Mouse (Mus musculus) testis, adult 2 months (tissue): ENCODE measurements around the gene Mon1a. TPM values are rescaled to one million over a fixed set of nuclear protein-coding genes. Genes with fewer than 3 reads are reported as not detected.

Experiments used
- H3K27ac ChIP-seq: fragments of 200-500 bp; 2 replicates; pipeline ENCODE4 v1.5.1; 2012; ENCODE audit warnings: low read depth, low read length; ENCODE audit not compliant: control insufficient read depth, insufficient read depth
- H3K27me3 ChIP-seq: fragments of 200-500 bp; 2 replicates; pipeline ENCODE4 v1.6.1; 2012; ENCODE audit warnings: mild to moderate bottlenecking, low read length, moderate library complexity; ENCODE audit not compliant: control insufficient read depth, insufficient read depth
- H3K36me3 ChIP-seq: fragments of 200-500 bp; 2 replicates; pipeline ENCODE4 v1.6.1; 2012; ENCODE audit warnings: mild to moderate bottlenecking, low read length; ENCODE audit not compliant: control insufficient read depth, insufficient read depth
- H3K4me1 ChIP-seq: fragments of 200-500 bp; 2 replicates; pipeline ENCODE4 v1.6.1; 2012; ENCODE audit warnings: low read length; ENCODE audit not compliant: control insufficient read depth, insufficient read depth
- H3K4me3 ChIP-seq: fragments of 200-500 bp; 2 replicates; pipeline ENCODE4 v1.5.1; 2012; ENCODE audit warnings: low read depth, mild to moderate bottlenecking, low read length, moderate library complexity, mixed read lengths; ENCODE audit not compliant: control insufficient read depth
- CTCF ChIP-seq: fragments of 200-500 bp; IDR thresholded peaks from 2 replicates; pipeline ENCODE4 v1.5.1; 2012; ENCODE audit warnings: low read depth, mild to moderate bottlenecking, inconsistent platforms, low read length, moderate library complexity; ENCODE audit not compliant: control insufficient read depth, insufficient read depth, insufficient replicate concordance
- POLR2A ChIP-seq: fragments of 200-500 bp; IDR thresholded peaks from 2 replicates; pipeline ENCODE4 v1.6.1; 2012; ENCODE audit warnings: low read depth, mild to moderate bottlenecking, inconsistent platforms, low read length, moderate library complexity; ENCODE audit not compliant: control insufficient read depth
- polyA plus RNA-seq: library from polyadenylated mRNA; depleted of rRNA; stranded (reverse); fragments of >200 nt; gene quantifications from 2 replicates; pipeline ENCODE4 v1.2.3, GENCODE M21; 2012

Gene Mon1a
- polyA plus RNA-seq, 1 experiment: 14.1 TPM

DNA sequence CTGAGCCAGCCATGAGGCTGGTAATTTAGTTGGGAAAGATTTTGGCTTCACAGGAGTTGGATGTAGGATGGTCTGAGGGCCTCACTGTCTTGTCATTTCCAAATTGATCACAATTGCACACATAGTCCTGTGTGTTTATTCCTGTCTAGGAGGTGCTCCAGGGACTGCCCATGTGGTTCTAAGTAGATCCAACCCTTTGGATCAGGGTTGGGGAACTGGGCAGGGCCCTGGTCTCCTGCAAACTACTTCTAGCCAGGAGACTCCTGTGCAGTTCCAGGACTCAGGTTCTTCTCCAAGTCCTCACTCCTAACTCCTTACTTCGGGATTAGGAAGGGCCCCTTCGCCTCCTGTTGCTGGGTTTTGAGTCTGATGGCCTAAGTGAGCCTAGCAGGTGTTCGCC, 47.4 kb downstream of the Mon1a start, which contains the start of gene Camkv:
Gene Camkv, plus strand, starts transcription at position 301 of the 400 bp plus-strand sequence.
- no peaks in the 10 kb centered on the region for H3K27me3 ChIP-seq
- TF ChIP-seq CTCF: no peak
- no peak for TF ChIP-seq POLR2A
- H3K27ac ChIP-seq: no peak within 1 kb of the TSS
- H3K4me1 ChIP-seq: peaks cover 13% of the 10 kb centered on the region
- peak within 1 kb of the TSS; percentile 86 for H3K4me3 ChIP-seq
- H3K36me3 ChIP-seq: no peaks in the 10 kb centered on the region

GRCm38 (mm10) chr9:107935790-107936214, 47.9 kb downstream of the Mon1a start:
- Histone ChIP-seq H3K27me3 (no peaks in the 10 kb centered on the region), H3K36me3 (no peaks in the 10 kb centered on the region), H3K27ac (no peak overlapping the region), H3K4me3 (peak overlapping the region; percentile 86), H3K4me1 (peaks cover 13% of the 10 kb centered on the region)
- TF ChIP-seq CTCF: no peak
- no peak for TF ChIP-seq POLR2A

DNA sequence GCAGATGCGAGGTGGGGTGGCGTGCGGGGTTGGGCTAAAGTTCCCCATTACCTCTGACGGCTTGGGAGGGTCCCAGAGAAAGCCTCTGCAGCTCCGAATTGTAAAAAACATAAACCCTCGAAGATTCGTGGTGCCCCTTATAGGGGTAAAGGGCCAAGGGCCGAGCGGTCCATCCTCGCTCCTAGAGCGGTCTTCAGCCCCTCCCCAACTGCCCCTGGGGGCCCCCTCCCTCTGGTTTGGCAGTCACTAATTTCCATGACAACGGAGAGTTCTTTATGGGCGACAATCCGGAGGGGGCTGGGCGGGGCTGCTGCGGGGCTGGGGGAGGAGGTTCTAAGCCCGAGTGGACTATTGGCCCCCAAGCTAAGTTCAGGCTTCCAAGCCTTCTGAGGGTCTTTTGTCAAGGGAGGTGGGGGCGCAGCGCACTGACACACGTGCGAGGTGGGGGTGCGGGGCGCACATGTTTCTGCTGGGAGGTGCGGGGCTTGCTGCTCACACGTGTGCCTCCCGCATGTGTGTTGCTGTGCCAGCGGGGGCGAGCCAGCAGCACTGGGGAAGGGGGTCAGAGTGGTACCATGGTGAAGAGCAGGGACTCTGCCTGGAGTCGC, 48.4 kb downstream of the Mon1a start:
- Histone ChIP-seq H3K27ac (no peak overlapping the region), H3K4me3 (peak overlapping the region; percentile 86), H3K27me3 (no peaks in the 10 kb centered on the region), H3K36me3 (no peaks in the 10 kb centered on the region), H3K4me1 (peaks cover 13% of the 10 kb centered on the region)
- no peak for TF ChIP-seq CTCF
- no peak for TF ChIP-seq POLR2A

DNA sequence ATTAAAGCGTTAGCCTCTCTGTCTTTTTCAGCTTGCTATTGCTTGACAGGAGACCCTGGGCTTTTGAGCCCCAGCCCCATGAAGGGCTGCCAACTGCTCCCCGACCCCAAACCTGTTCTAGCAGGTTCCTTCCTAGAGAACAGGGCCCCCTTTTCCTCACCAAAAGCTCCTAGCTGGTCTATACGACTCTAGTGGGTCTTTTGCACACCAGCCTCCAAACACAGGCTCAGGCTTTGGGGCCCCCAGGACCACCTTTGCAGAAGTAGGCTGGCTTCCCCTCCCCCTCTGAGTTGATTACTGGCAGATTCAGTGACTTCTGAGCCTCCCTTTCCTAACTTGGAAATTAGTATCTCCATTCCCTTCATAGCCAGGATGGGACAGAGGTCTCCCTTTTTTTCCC, 48.9 kb downstream of the Mon1a start:
- H3K27me3 ChIP-seq: no peaks in the 10 kb centered on the region
- H3K27ac ChIP-seq: no peak overlapping the region
- peaks cover 13% of the 10 kb centered on the region for H3K4me1 ChIP-seq
- TF ChIP-seq CTCF: no peak
- no peak for TF ChIP-seq POLR2A
- H3K36me3 ChIP-seq: no peaks in the 10 kb centered on the region
- no peak overlapping the region for H3K4me3 ChIP-seq

- H3K4me1 ChIP-seq: peaks cover 6% of the 10 kb centered on the region
- no peak for TF ChIP-seq CTCF
- no peak for TF ChIP-seq POLR2A
- no peaks in the 10 kb centered on the region for H3K27me3 ChIP-seq
- H3K36me3 ChIP-seq: no peaks in the 10 kb centered on the region
- no peak overlapping the region for H3K27ac ChIP-seq
- H3K4me3 ChIP-seq: no peak overlapping the region
These were observed 59.6 kb downstream of the Mon1a start for GRCm38 (mm10) chr9:107947241-107948194.

DNA sequence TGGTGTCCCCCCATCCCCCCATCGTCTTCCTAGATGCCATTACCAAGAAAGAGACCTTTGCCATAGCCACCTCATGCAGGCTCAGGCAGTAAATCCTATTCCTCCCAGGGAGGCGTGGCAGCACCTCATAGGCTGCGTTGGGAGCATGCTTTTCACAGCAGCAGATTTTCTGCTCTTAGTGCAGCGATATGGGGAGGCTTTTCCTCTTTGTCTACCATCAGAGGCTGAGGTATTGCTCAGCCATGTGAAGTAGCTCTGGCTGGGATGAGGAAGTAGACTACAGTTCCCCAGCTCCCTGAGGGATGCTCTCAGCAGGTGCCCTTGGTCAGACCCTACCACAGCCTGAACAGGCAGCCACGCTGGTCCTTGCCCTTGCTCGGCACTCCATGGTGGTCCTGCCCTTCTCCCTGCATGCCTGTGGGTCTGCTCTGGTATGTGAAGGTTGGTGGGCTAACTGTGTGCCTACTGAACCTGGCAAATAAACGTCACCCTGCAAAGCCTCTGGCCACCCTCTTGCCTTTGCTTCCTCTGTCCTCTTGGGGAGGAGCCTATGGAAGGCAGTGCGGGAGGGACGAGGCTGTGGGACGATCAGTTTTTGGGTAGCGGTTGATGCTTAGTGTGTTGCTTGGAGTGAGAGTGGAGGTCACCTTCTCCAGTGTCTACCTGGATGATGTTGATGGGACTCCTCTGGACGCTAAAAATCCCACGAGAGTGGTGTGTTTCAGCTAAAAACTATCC, 61.4 kb downstream of the Mon1a start:
- Histone ChIP-seq H3K36me3 (no peaks in the 10 kb centered on the region), H3K27ac (no peak overlapping the region), H3K4me3 (no peak overlapping the region), H3K4me1 (peaks cover 6% of the 10 kb centered on the region), H3K27me3 (no peaks in the 10 kb centered on the region)
- TF ChIP-seq CTCF: no peak

DNA sequence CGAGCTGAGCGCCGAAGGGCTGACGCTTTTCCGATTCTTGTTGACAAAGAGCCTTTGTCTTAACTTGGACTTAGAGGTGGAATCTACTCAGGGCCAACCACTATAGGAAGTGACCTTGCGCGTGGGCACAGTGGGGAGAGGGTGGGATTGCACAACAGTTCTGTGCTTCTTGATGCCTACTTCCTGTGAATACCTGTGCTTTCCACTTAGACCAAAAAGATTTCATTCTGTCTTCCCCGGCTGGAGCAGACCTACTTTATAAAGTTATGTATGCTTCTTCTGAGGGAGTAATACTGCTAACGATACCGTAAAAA, 61.9 kb downstream of the Mon1a start, which contains the start of gene Traip:
Gene Traip, plus strand, starts transcription at position 215 of the 314 bp plus-strand sequence.
- TF ChIP-seq POLR2A: no peak
- TF ChIP-seq CTCF: no peak
- Histone ChIP-seq H3K4me3 (peak within 1 kb of the TSS; percentile 86), H3K36me3 (no peaks in the 10 kb centered on the region), H3K27me3 (no peaks in the 10 kb centered on the region), H3K27ac (peak within 1 kb of the TSS; percentile 88), H3K4me1 (peaks cover 6% of the 10 kb centered on the region)
